Mouse (Mus musculus) myocyte (in vitro differentiated cells): ENCODE data around the gene Foxr1.

Experiments used
- E2F4 ChIP-seq: IDR thresholded peaks from one replicate; pipeline ENCODE4 v1.6.1; 2011; ENCODE audit warnings: mild to moderate bottlenecking, control low read depth, moderate library complexity; ENCODE audit not compliant: insufficient read depth
- MAX ChIP-seq: IDR thresholded peaks from one replicate; pipeline ENCODE4 v1.6.1; 2011; ENCODE audit warnings: low read depth, mild to moderate bottlenecking, control low read depth
- MYOG ChIP-seq, 3 experiments: IDR thresholded peaks; one replicate each; pipeline ENCODE4 v1.6.1; 2011; ENCODE audit warnings: control low read depth in 2 of 3, low read depth in 2 of 3, mild to moderate bottlenecking in 2 of 3; ENCODE audit not compliant: insufficient read length in 2 of 3, control insufficient read depth in 1 of 3, insufficient read depth in 1 of 3
- POLR2A ChIP-seq: IDR thresholded peaks from one replicate; pipeline ENCODE4 v1.6.1; 2011; ENCODE audit warnings: low read depth, mild to moderate bottlenecking, control low read depth, moderate library complexity; ENCODE audit not compliant: insufficient read length
- REST ChIP-seq: IDR thresholded peaks from one replicate; pipeline ENCODE4 v1.6.1; 2011; ENCODE audit warnings: mild to moderate bottlenecking, control low read depth, moderate library complexity; ENCODE audit not compliant: insufficient read depth, insufficient read length
- TCF12 ChIP-seq: IDR thresholded peaks from one replicate; pipeline ENCODE4 v1.6.1; 2011; ENCODE audit warnings: mild to moderate bottlenecking, control low read depth; ENCODE audit not compliant: poor library complexity, insufficient read depth, severe bottlenecking

DNA sequence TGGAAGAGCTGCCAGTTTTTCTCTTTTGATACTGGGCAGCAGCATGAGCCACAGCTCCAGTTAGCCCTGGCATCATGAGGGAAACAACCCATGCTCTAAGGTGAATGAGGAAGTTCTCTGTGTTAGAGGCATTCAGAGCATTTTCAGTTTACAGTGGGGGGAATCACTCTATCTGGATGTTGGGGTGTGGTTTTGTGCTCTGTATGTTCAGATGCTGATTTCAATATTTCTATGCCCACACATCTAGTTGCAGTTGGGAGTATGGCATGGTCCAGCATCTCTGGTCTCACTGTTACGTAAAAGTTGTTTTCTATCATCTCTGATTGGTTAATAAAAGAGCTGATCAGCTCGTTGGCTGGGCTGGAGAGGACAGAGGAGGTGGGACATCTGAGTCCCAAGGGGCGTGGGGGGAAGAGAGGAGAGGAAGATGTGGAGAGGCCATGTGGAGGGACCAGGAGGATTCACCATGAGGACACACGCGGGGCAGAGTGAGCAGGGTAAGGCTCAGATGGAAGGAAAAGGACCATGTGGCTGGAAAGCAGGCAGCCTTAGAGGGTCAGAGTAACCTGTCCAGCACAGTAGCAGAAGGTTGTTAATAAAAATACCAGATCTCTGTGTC is 20.5 kb downstream of the Foxr1 start:
- TF ChIP-seq MAX (no peak), TCF12 (no peak), POLR2A (no peak), REST (no peak), E2F4 (no peak), MYOG (IDR thresholded peaks at IDR 0.05; ENCODE audit: control insufficient read depth in 1 of 3, insufficient read depth in 1 of 3, insufficient read length in 2 of 3, low read depth in 2 of 3) (no peak)
